Mouse (Mus musculus) kidney, embryonic 16.5 days (tissue): ENCODE data around the gene Epn2. TPM values are rescaled to one million over a fixed set of nuclear protein-coding genes. Genes with fewer than 3 reads are reported as not detected.

ENCODE experiments used
- ATAC-seq: fragments of 200-750 bp; cut with Nextera tagmentation; 2 replicates; pipeline ENCODE4 v1.8.0; 2017; ENCODE audit warnings: moderate TSS enrichment; ENCODE audit not compliant: low FRiP score, low TSS enrichment
- H3K27ac ChIP-seq: fragments of 300-500 bp; sonication (generic); 2 replicates; pipeline ENCODE4 v1.5.1; 2014; ENCODE audit warnings: low read length
- H3K27me3 ChIP-seq: fragments of 300-500 bp; sonication (generic); 2 replicates; pipeline ENCODE4 v1.6.1; 2014; ENCODE audit warnings: low read length, control low read depth, mixed read lengths; ENCODE audit not compliant: insufficient read depth
- H3K36me3 ChIP-seq: fragments of 300-500 bp; sonication (generic); 2 replicates; pipeline ENCODE4 v1.6.1; 2014; ENCODE audit warnings: low read length, control low read depth, mixed read lengths; ENCODE audit not compliant: insufficient read depth
- H3K4me1 ChIP-seq: fragments of 300-500 bp; sonication (generic); 2 replicates; pipeline ENCODE4 v1.6.1; 2014; ENCODE audit warnings: low read length, control low read depth, mixed read lengths; ENCODE audit not compliant: insufficient read depth
- H3K4me2 ChIP-seq: fragments of 300-500 bp; sonication (generic); replicated peaks from 2 replicates; pipeline ENCODE4 v1.6.1; 2014; ENCODE audit warnings: low read depth, low read length
- H3K4me3 ChIP-seq: fragments of 300-500 bp; sonication (generic); 2 replicates; pipeline ENCODE4 v1.5.1; 2014; ENCODE audit warnings: mild to moderate bottlenecking, low read length
- H3K9ac ChIP-seq: fragments of 300-500 bp; sonication (generic); replicated peaks from 2 replicates; pipeline ENCODE4 v1.6.1; 2014; ENCODE audit warnings: low read length
- H3K9me3 ChIP-seq: fragments of 300-500 bp; sonication (generic); 2 replicates; pipeline ENCODE4 v1.6.1; 2016; ENCODE audit warnings: low read length, control low read depth
- WGBS: fragments of 180-500 bp; shearing (Covaris S2); extraction: QIAGEN DNeasy Blood & Tissue Kit; methylation state at CpG from one replicate; pipeline ENCODE4 v1.1.7; 2014; 5-methylcytosine and 5-hydroxymethylcytosine counted together
- polyA plus RNA-seq: library from polyadenylated mRNA; unstranded; fragments of >200 nt; fragmentation: Nextera tagmentation; extraction: Ambion mirVana; gene quantifications from 2 replicates; pipeline ENCODE4 v1.2.1, GENCODE M21; 2015

Gene Epn2
- polyA plus RNA-seq, 1 experiment from 2014 or later, result 25.0 TPM

DNA sequence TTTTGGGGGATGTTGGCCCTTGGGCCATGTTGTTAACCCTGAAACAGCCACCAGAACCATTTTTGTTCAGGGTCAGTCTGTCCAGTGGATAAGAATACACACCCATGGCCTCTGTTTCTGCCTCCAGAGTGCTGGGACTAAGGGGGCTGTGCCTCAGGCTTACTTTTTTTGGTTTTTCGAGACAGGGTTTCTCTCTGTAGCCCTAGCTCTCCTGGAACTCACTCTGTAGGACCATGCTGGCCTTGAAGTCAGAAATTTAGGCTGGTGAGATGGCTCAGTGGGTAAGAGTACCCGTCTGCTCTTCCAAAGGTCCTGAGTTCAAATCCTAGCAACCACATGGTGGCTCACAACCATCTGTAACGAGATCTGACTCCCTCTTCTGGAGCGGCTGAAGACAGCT lies 100.7 kb downstream of the Epn2 start:
- H3K9me3 ChIP-seq, result no peaks in the 10 kb centered on the region
- H3K4me3 ChIP-seq, result no peak overlapping the region
- H3K27ac ChIP-seq, result no peak overlapping the region
- no peak for ATAC-seq
- H3K9ac ChIP-seq, result no peak overlapping the region
- H3K4me2 ChIP-seq, result no peak overlapping the region
- WGBS, result 83% methylated on average over 4 of the region's 4 CpGs
- peaks cover 20% of the 10 kb centered on the region for H3K4me1 ChIP-seq
- no peaks in the 10 kb centered on the region for H3K36me3 ChIP-seq
- no peaks in the 10 kb centered on the region for H3K27me3 ChIP-seq

DNA sequence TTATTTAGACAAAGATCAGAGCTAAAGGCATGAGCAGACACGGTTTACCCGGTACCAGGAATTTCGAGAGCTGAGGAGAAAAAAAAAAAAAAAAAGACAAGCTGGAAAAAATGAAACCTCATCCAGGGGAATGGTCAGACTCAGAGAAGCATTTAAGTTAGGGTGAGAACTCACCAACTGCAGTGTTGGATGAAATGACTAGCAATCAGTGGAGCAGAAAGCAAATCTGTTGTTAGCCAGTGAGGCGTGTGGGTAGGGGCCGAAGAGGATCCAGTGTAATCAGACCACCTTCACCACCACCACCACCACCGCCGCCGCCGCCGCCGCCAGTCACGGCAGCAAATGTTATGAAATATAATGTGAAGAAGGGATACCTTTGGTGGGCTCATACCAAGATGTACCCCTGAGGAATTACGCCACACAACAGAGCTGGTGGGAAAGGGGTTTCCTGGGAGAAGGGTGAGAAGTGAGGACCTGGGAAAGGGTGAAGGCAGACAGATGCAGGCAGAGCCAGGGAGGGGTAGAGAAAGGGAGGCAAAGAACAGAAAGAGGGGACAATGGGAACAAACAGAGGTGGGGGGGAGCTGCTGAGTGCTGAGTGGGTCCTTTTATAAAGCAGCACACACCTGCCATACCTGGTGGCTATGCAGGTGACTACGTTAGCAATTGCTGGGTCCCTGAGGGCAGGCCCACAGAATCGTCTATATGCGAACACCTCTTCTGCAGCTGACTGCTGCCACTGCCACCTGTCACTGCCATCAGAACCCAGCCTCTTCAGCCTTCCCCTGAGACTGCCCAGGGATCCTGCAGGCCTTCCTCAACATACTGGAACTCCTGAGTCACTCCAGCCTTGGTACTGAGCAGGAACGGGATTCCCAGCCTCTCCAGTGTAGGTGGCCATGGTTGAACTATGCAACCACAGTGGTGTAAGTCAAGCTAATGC lies 101.7 kb downstream of the Epn2 start:
- H3K27ac ChIP-seq, result peak overlapping the region; percentile 73
- no peaks in the 10 kb centered on the region for H3K9me3 ChIP-seq
- H3K9ac ChIP-seq, result peak overlapping the region; percentile 5; the same call in 1 of the 2 replicates
- 42% methylated on average over 17 of the region's 17 CpGs for WGBS
- peak overlapping the region; percentile 29 for H3K4me3 ChIP-seq
- H3K4me1 ChIP-seq, result peaks cover 15% of the 10 kb centered on the region
- H3K36me3 ChIP-seq, result no peaks in the 10 kb centered on the region
- H3K27me3 ChIP-seq, result no peaks in the 10 kb centered on the region
- ATAC-seq, result peak; percentile 64; the same call in 1 of the 2 replicates
- H3K4me2 ChIP-seq, result peak overlapping the region; percentile 58

DNA sequence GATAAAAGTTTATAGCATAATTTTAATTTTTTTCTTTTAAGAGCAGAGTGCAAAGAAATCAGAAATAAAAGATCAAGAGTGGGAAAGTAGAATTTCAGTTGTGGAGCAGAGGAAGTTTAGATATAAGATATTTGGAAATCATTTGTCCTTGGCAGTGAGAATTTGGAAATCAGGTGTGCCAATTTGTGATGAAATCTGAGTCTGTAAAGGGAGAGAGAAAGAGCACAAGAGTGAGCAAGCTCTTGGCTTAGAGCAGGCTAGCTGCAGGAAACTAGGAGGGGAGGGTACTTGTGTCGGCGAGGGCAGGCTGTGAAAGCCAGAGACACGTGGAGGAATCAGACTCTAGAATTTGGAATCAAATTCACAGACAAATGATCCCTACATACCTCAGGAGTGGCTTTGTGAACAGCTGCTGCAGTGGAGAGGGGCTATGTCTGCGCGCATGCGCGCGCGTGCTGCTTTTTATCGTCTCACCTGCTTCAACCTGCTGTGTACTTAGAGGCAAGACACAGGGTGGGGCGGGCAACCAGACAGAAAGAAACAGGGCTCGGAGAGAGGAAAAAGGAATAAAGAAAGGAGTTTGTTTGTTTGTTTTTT lies 102.6 kb downstream of the Epn2 start:
- Histone ChIP-seq H3K4me3 (peak overlapping the region; percentile 29), H3K9me3 (no peaks in the 10 kb centered on the region), H3K4me1 (peaks cover 15% of the 10 kb centered on the region), H3K27me3 (no peaks in the 10 kb centered on the region), H3K27ac (peak overlapping the region; percentile 73), H3K9ac (peak overlapping the region; percentile 5; the same call in 1 of the 2 replicates), H3K4me2 (peak overlapping the region; percentile 58), H3K36me3 (no peaks in the 10 kb centered on the region)
- no peak for ATAC-seq
- WGBS, result 42% methylated on average over 12 of the region's 12 CpGs

DNA sequence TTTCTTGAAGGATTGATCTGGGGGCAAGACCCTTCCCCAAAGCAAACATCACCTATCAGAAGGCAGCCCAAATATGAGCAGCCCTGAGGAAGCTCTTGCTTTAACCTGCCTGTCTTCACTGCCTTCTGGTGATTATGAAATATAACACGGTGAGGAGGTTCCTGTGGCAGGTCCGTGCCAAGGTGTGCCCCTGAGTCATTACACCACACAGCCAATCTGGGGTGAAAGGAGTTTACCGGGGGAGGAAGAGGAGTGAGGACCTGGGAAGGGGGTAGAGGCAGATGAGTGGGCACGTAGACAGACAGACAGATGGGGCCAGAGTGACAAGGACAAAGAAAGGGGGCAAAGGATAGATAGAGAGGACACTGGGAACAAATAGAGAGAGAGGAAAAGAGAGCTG lies 105.9 kb downstream of the Epn2 start:
- 60% methylated on average over 4 of the region's 4 CpGs for WGBS

DNA sequence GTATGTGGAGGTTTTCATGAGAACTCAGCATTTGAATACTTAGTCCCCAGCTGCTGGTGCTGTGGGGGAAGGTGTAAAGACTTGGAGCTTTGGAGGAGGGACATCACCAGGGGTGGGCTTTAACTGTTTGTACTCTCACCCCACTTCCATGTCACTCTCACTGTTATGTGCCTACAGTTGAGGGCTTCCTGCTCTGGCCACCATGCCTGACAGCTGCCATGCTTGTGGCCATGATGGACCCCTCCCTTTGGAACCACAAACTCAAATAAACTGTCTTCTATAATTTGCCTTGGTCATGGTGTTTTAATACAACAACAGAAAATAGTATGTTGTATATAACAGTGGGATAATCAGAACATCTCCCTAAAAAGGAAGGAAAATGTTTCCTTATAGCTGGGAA lies 108.6 kb downstream of the Epn2 start:
- Histone ChIP-seq H3K4me1 (no peaks in the 10 kb centered on the region), H3K36me3 (no peaks in the 10 kb centered on the region), H3K27ac (no peak overlapping the region), H3K4me2 (no peak overlapping the region), H3K9me3 (no peaks in the 10 kb centered on the region), H3K4me3 (no peak overlapping the region), H3K9ac (no peak overlapping the region), H3K27me3 (no peaks in the 10 kb centered on the region)
- no peak for ATAC-seq

More for the DNA sequence above, 105.9 kb downstream of the Epn2 start:
- Histone ChIP-seq H3K4me3 (no peak overlapping the region), H3K36me3 (no peaks in the 10 kb centered on the region), H3K9ac (no peak overlapping the region), H3K4me2 (no peak overlapping the region), H3K9me3 (no peaks in the 10 kb centered on the region), H3K27ac (no peak overlapping the region), H3K27me3 (no peaks in the 10 kb centered on the region), H3K4me1 (peaks cover 6% of the 10 kb centered on the region; the same call in 1 of the 2 replicates)
- no peak for ATAC-seq

DNA sequence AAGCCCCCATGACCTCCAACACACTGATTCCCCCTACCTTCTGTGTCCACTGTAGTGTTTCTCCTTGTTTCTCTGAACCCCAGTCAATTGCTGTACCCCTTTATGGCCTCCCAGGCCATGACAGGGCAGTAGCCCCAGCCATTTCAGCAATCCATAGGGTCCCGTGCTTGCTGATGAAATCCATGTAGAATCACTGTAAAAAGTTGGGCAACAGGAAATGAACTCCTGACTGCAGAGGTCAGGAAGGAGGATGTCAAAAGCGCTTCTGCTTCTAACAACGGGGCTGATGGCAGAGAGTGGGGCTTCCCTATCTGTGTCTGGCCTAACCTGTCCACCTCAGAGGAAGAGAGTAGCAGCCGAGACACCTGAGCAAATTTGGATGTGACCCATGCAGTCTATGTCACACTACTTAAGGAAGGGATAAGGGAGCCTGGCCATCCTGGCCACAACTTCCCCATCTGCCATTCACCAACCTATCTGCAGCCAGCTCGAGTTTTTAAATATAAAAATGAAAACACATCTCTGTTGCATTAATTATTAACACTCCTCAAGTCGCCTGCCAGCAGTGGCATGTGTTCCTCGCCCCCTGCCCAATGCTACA lies 110.1 kb downstream of the Epn2 start:
- Histone ChIP-seq H3K9ac (no peak overlapping the region), H3K27me3 (no peaks in the 10 kb centered on the region), H3K36me3 (no peaks in the 10 kb centered on the region), H3K9me3 (no peaks in the 10 kb centered on the region), H3K4me3 (no peak overlapping the region), H3K27ac (no peak overlapping the region), H3K4me2 (no peak overlapping the region), H3K4me1 (0 out of 2 replicates have a peak, but pooled peaks cover 6% of the 10 kb centered on the region)
- ATAC-seq, result no peak
- 58% methylated on average over 7 of the region's 7 CpGs for WGBS

DNA sequence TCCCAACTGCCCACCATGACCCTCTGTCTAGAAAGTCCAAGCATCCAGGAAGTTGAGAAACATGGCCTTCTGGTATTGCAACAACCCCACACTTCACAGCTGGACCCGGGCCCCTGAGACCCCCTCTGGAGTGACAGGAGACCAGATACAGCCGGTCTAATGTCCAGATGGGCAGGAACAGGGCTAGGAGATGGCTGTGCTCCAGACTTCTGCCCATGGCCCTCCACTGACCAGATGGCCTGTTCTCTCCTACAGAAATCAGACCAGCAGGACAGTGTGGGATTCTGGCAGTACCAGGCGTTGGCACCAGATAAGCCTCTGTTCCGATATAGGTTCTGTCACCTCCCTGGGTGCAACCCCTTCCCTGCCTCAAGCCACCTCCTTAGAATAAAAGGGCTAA lies 111.0 kb downstream of the Epn2 start:
- Histone ChIP-seq H3K4me3 (no peak overlapping the region), H3K9ac (no peak overlapping the region), H3K9me3 (no peaks in the 10 kb centered on the region), H3K4me1 (0 out of 2 replicates have a peak, but pooled peaks cover 6% of the 10 kb centered on the region), H3K36me3 (no peaks in the 10 kb centered on the region), H3K27ac (no peak overlapping the region), H3K27me3 (no peaks in the 10 kb centered on the region), H3K4me2 (no peak overlapping the region)
- no peak for ATAC-seq
- 93% methylated on average over 4 of the region's 4 CpGs for WGBS

Other genes starting within 250 kb of the Epn2 start
- 0.10 TPM in 1 of 2 replicates, not detected in the other for gene Slc47a2, start 236.8 kb downstream of the Epn2 start, polyA plus RNA-seq
- gene Slc47a1, start 201.3 kb downstream of the Epn2 start, polyA plus RNA-seq, result 39.5 and 48.8 TPM in 2 replicates
- 0.25 and 0.33 TPM in 2 replicates for gene Rnf112, start 125.6 kb downstream of the Epn2 start, polyA plus RNA-seq
- 164 and 181 TPM in 2 replicates for gene Mfap4, start 94.3 kb downstream of the Epn2 start, polyA plus RNA-seq
- gene Mapk7, start 85.3 kb downstream of the Epn2 start, polyA plus RNA-seq, result 62.5 and 65.0 TPM in 2 replicates
- gene B9d1, start 74.5 kb downstream of the Epn2 start, polyA plus RNA-seq, result 47.1 and 53.8 TPM in 2 replicates
- gene Grap, start 73.6 kb upstream of the Epn2 start, polyA plus RNA-seq, result 13.6 and 16.3 TPM in 2 replicates
- 3.0 and 3.1 TPM in 2 replicates for gene Fam83g, start 104.4 kb upstream of the Epn2 start, polyA plus RNA-seq
- 0.80 and 1.1 TPM in 2 replicates for gene Slc5a10, start 141.1 kb upstream of the Epn2 start, polyA plus RNA-seq
- gene Prpsap2, start 182.4 kb upstream of the Epn2 start, polyA plus RNA-seq, result 31.7 and 33.3 TPM in 2 replicates